Mouse (Mus musculus): ENCODE measurements around the gene Gnptab.

DNA sequence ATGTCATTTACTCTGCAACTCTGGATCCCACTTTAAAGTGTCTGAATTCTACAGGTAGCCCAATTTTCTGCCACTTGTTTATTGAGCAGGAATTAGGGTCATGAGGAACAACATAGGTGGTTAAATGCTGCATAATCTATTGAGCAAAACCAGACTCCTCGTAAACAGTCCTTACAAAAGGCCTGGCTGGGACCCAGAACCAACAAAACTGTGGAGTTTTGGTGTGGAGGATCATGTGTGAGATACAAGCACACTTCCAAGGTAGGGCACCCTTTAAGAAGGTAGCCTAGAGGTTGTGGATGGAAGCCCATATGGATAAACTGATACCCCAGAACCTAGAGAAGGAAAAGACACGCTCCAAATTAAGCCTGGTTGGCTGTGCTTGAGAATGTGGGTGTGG lies 28.2 kb upstream of the Gnptab start:
- TF ChIP-seq POLR2A (IDR thresholded peaks at IDR 0.05; ENCODE audit: extremely low read depth, insufficient read depth, low read length) (no peak), CTCF (IDR thresholded peaks at IDR 0.05; ENCODE audit: extremely low read depth, insufficient read depth, low read length) (no peak)

Data from cortical plate, adult 2 months (tissue).